Mouse (Mus musculus) heart, embryonic 14.5 days (tissue): ENCODE measurements at regions not wholly inside any gene's neighbourhood (a gene's known extent, or its start where the extent isn't known, plus 50 kb on each side); places are given as distances from the start of the nearest gene placed in this dataset.

Experiments
- ATAC-seq: fragments of 200-750 bp; cut with Nextera tagmentation; 2 replicates; pipeline ENCODE4 v1.8.0; 2017; ENCODE audit warnings: low read depth, moderate TSS enrichment; ENCODE audit not compliant: insufficient number of reproducible peaks, insufficient read depth, low FRiP score
- H3K27ac ChIP-seq, 2 experiments: fragments of 200-500 bp in 1 of 2; fragments of 300-500 bp in 1 of 2; sonication (generic) in 1 of 2; replicated peaks in 1 of 2; 2 replicates each; pipeline ENCODE4 v1.5.1; 2012 to 2014; ENCODE audit warnings: low read depth in 2 of 2, low read length in 2 of 2, control low read depth in 1 of 2, mild to moderate bottlenecking in 1 of 2, mixed read lengths in 1 of 2; ENCODE audit not compliant: control insufficient read depth in 1 of 2, insufficient read depth in 1 of 2
- H3K27me3 ChIP-seq: fragments of 300-500 bp; sonication (generic); 2 replicates; pipeline ENCODE4 v1.6.1; 2014; ENCODE audit warnings: mild to moderate bottlenecking, low read length, control low read depth; ENCODE audit not compliant: control insufficient read depth, insufficient read depth
- H3K36me3 ChIP-seq: fragments of 300-500 bp; sonication (generic); 2 replicates; pipeline ENCODE4 v1.6.1; 2014; ENCODE audit warnings: mild to moderate bottlenecking, control low read depth, low read length, mixed read lengths; ENCODE audit not compliant: control insufficient read depth, insufficient read depth
- H3K4me1 ChIP-seq, 2 experiments: fragments of 200-500 bp in 1 of 2; fragments of 300-500 bp in 1 of 2; sonication (generic) in 1 of 2; 2 replicates each; pipeline ENCODE4 v1.6.1; 2012 to 2014; ENCODE audit warnings: low read length in 2 of 2, control low read depth in 1 of 2, mixed read lengths in 1 of 2; ENCODE audit not compliant: control insufficient read depth in 2 of 2, insufficient read depth in 2 of 2
- H3K4me2 ChIP-seq: fragments of 300-500 bp; sonication (generic); 2 replicates; pipeline ENCODE4 v1.6.1; 2014; ENCODE audit warnings: mild to moderate bottlenecking, low read length
- H3K4me3 ChIP-seq, 2 experiments: fragments of 200-500 bp in 1 of 2; fragments of 300-500 bp in 1 of 2; sonication (generic) in 1 of 2; 2 replicates each; pipeline ENCODE4 v1.5.1; 2012 to 2014; ENCODE audit warnings: low read length in 2 of 2, mild to moderate bottlenecking in 2 of 2, control low read depth in 1 of 2, low read depth in 1 of 2, moderate library complexity in 1 of 2; ENCODE audit not compliant: control insufficient read depth in 1 of 2, insufficient read depth in 1 of 2
- H3K9ac ChIP-seq: fragments of 300-500 bp; sonication (generic); 2 replicates; pipeline ENCODE4 v1.6.1; 2014; ENCODE audit warnings: mild to moderate bottlenecking, low read length
- H3K9me3 ChIP-seq: fragments of 300-500 bp; sonication (generic); 2 replicates; pipeline ENCODE4 v1.6.1; 2016; ENCODE audit warnings: low read length, control low read depth; ENCODE audit not compliant: control insufficient read depth
- WGBS: fragments of 180-500 bp; shearing (Covaris S2); extraction: QIAGEN DNeasy Blood & Tissue Kit; methylation state at CpG from one replicate; pipeline ENCODE4 v1.1.7; 2014; 5-methylcytosine and 5-hydroxymethylcytosine counted together

DNA sequence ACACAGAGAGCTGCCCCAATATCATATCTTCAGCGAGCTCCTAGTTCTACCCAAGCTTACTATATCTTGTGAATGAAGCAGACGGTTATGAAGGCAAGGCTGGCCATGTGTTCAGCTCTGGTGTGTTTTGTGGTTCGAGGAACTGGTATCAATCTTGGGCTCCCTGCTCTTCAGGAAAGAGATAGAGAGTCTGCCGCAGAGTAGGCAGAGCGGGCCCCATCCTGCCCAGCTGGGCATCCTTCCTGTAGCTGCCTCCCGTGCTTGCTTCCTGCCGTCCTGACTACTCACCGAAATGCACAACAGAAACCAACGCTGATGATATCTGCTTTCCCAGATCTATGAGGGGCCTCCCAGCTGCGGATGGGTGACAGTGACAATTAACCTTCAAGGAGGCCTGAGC lies 60.3 kb downstream of the Snrpe start:
- no peak for ATAC-seq
- no peak overlapping the region for H3K4me2 ChIP-seq
- H3K27me3 ChIP-seq, result no peaks in the 10 kb centered on the region
- H3K36me3 ChIP-seq, result no peaks in the 10 kb centered on the region
- H3K4me1 ChIP-seq, result no peaks in the 10 kb centered on the region
- H3K4me3 ChIP-seq, result no peak overlapping the region
- H3K9ac ChIP-seq, result no peak overlapping the region
- H3K9me3 ChIP-seq, result peaks cover 4% of the 10 kb centered on the region; the same call in 1 of the 2 replicates
- no peak overlapping the region for H3K27ac ChIP-seq
- WGBS, result 67% methylated on average over 10 of the region's 10 CpGs

- Histone ChIP-seq H3K36me3 (no peaks in the 10 kb centered on the region), H3K9ac (no peak overlapping the region), H3K4me3 (no peak overlapping the region), H3K4me1 (no peaks in the 10 kb centered on the region), H3K9me3 (peaks cover 4% of the 10 kb centered on the region; the same call in 1 of the 2 replicates), H3K27ac (no peak overlapping the region), H3K4me2 (no peak overlapping the region), H3K27me3 (no peaks in the 10 kb centered on the region)
- 55% methylated on average over 2 of the region's 2 CpGs for WGBS
- ATAC-seq, result no peak
Observed at GRCm38 (mm10) chr1:133548971-133549370, 61.1 kb downstream of the Snrpe start.

DNA sequence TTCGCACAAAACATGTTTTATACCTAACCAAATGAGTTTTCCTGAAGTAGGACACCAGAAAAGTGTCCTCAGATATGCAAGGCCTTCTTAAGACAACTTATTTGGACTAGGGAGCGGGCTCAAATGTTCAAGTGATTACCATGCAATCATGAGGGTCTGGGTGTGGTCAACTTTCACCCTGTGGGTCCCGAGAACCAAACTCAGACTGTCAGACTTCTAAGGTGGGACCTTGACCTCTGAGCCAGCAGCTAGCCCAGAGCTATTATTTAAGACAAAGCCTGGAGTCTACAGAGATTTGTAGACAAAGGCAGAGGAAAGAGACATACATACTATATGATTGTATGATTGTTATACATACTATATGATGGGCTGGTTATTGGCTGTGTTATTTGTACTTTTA lies 62.5 kb downstream of the Snrpe start:
- no peaks in the 10 kb centered on the region for H3K9me3 ChIP-seq
- no peak overlapping the region for H3K9ac ChIP-seq
- H3K4me2 ChIP-seq, result no peak overlapping the region
- ATAC-seq, result no peak
- no peaks in the 10 kb centered on the region for H3K36me3 ChIP-seq
- WGBS, result 71% methylated on average over 3 of the region's 3 CpGs
- H3K27me3 ChIP-seq, result no peaks in the 10 kb centered on the region
- no peak overlapping the region for H3K27ac ChIP-seq
- H3K4me1 ChIP-seq, result no peaks in the 10 kb centered on the region
- no peak overlapping the region for H3K4me3 ChIP-seq

DNA sequence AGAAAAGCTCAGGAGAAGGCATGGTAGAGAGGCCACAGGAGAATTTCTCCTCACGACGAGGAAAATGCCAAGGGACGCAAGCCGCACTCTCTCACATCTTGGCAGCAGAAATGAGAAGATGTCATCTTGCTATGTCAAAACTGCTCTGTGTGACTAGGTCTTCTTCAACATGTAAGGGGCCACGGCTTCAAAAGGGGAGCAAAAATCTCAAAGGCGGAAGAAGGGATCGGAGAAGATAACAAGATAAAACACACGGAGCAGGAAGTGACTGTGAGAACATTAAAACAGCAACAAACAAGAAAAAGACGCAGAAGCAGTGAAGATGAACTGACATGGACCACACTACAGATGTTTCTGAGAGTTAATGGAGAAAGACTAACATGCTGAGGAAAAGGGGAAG lies 65.1 kb downstream of the Snrpe start:
- 79% methylated on average over 9 of the region's 9 CpGs for WGBS
- H3K27me3 ChIP-seq, result no peaks in the 10 kb centered on the region
- no peak for ATAC-seq

GRCm38 (mm10) chr1:133543751-133544150 lies 66.3 kb downstream of the Snrpe start:
- peaks cover 4% of the 10 kb centered on the region; the same call in 1 of the 2 replicates for H3K9me3 ChIP-seq
- no peak overlapping the region for H3K9ac ChIP-seq
- no peaks in the 10 kb centered on the region for H3K27me3 ChIP-seq
- no peak overlapping the region for H3K4me3 ChIP-seq
- no peaks in the 10 kb centered on the region for H3K4me1 ChIP-seq
- 82% methylated on average over 10 of the region's 10 CpGs for WGBS
- H3K4me2 ChIP-seq, result no peak overlapping the region
- H3K36me3 ChIP-seq, result no peaks in the 10 kb centered on the region
- ATAC-seq, result no peak
- no peak overlapping the region for H3K27ac ChIP-seq

More for the DNA sequence above, 65.1 kb downstream of the Snrpe start:
- Histone ChIP-seq H3K4me2 (no peak overlapping the region), H3K27ac (no peak overlapping the region), H3K36me3 (no peaks in the 10 kb centered on the region), H3K9ac (no peak overlapping the region), H3K4me3 (no peak overlapping the region), H3K4me1 (no peaks in the 10 kb centered on the region), H3K9me3 (no peaks in the 10 kb centered on the region)

DNA sequence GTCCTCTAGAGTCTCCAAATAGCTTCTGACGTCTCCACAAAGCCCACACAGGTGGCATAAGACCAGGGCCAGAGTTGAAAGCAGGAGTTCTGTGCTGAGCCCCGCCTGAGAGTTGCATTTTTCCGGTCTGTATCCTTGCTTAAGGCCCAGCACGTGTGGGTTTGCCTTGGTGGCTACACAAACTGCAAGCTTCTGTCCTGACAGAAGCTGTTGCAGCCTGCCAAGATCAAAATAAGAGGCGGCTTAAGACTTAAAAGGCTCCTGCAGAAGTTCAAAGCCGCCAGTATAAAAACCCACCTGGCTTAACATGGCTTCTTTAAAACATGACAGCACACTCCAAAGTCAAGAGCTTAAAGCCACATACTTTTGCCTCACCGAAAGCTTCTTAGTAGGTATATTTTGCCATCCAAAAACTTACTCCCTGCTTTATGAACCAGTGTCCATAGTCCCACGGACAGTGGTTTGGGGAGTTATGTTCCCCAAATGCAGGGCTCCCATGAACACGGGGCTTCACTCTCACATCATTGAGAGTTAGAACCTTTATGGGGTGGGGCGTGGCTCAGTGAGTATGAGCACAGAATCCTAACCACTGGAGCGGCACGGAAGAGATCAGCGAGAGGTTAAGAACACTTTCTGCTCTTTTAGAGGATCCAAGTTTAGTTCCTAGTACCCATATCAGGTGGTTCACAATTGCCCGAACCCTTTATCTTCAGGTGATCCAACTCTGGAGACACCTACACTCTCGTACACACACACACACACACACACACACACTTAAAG lies 67.9 kb downstream of the Snrpe start:
- Histone ChIP-seq H3K36me3 (no peaks in the 10 kb centered on the region), H3K4me2 (no peak overlapping the region), H3K9ac (no peak overlapping the region), H3K4me1 (no peaks in the 10 kb centered on the region), H3K4me3 (no peak overlapping the region), H3K27me3 (no peaks in the 10 kb centered on the region), H3K27ac (no peak overlapping the region), H3K9me3 (peaks cover 4% of the 10 kb centered on the region; the same call in 1 of the 2 replicates)
- ATAC-seq, result no peak
- WGBS, result 79% methylated on average over 15 of the region's 15 CpGs

DNA sequence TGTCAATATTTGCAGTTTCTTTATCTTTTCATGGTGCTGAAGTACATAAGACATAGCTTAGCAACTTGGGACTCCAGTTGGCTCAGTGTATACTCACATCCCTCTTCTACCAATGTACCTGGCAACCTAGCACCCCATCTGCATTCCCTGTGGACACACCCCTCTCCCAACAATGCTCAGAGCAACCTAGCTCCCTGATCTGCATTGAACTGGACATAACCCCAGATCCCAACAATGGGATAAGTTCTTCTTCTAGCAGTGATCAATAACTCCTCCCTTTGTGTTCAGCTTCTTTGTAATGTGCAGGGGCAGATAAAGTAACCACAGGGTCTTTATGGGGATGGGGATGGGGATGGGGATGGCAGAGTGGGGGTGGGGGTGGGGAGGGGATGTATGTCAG lies 79.4 kb downstream of the Snrpe start:
- no peaks in the 10 kb centered on the region for H3K27me3 ChIP-seq
- ATAC-seq, result no peak
- H3K4me2 ChIP-seq, result no peak overlapping the region
- no peak overlapping the region for H3K4me3 ChIP-seq
- H3K9ac ChIP-seq, result no peak overlapping the region
- H3K4me1 ChIP-seq, result no peaks in the 10 kb centered on the region
- H3K27ac ChIP-seq, result no peak overlapping the region
- no peaks in the 10 kb centered on the region for H3K9me3 ChIP-seq
- no peaks in the 10 kb centered on the region for H3K36me3 ChIP-seq

GRCm38 (mm10) chr1:133529817-133530216 lies 80.3 kb downstream of the Snrpe start:
- no peak overlapping the region for H3K4me2 ChIP-seq
- no peak for ATAC-seq
- H3K9ac ChIP-seq, result no peak overlapping the region
- no peaks in the 10 kb centered on the region for H3K4me1 ChIP-seq
- no peak overlapping the region for H3K27ac ChIP-seq
- H3K27me3 ChIP-seq, result no peaks in the 10 kb centered on the region
- no peaks in the 10 kb centered on the region for H3K36me3 ChIP-seq
- WGBS, result 87% methylated on average over 10 of the region's 10 CpGs
- H3K9me3 ChIP-seq, result no peaks in the 10 kb centered on the region
- no peak overlapping the region for H3K4me3 ChIP-seq
